8 mouse cellular contexts compared by ENCODE assay signal in genomic region chr10:17721602-17722121, GRCm38 (mm10). TPM values are rescaled to one million over a fixed set of nuclear protein-coding genes. Genes with fewer than 3 reads are reported as not detected.
DNase-seq lines count a peak whose midpoint lies in the region; ATAC-seq and TF ChIP-seq lines count a peak whose summit lies in the region.

No protein-coding gene starts in this region.

- intact Hi-C loops in left cerebral cortex, postnatal 25 days (cut with DNase I), result loop anchor here (2.0 to 10.0 kb wide), 10 partner anchors 159 to 1914 kb away; no protein-coding TSS in a partner anchor

- peak overlapping the region; percentile 77 for H3K4me2 ChIP-seq in embryonic facial prominence, embryonic 11.5 days (ENCODE audit: low read depth, low read length)
- peak overlapping the region; percentile 75 for H3K4me2 ChIP-seq in heart, embryonic 15.5 days

- peak overlapping the region; percentile 81 for H3K4me3 ChIP-seq in ES-Bruce4 (ENCODE audit: low read depth, low read length)
- H3K4me3 ChIP-seq in embryonic facial prominence, embryonic 11.5 days (ENCODE audit: low read depth, low read length), result peak overlapping the region; percentile 93
- peak overlapping the region; percentile 91 for H3K4me3 ChIP-seq in heart, embryonic 15.5 days
- H3K4me3 ChIP-seq in midbrain, embryonic 10.5 days, result peak overlapping the region; percentile 98

- peak; percentile 75 for DNase-seq in kidney, adult 9 months
- DNase-seq in kidney, adult 18-20 months, result no peak
- DNase-seq in embryonic facial prominence, embryonic 11.5 days (ENCODE audit: low spot score), result peak; percentile 52
- DNase-seq in left cerebral cortex, postnatal 25 days (ENCODE audit: low spot score in 2 of 2), result peak; percentile 75 to 77
- no peak for DNase-seq in midbrain, embryonic 10.5 days (ENCODE audit: low spot score)
- DNase-seq in yolk sac, embryonic 10.5 days (ENCODE audit: low spot score), result no peak

- no peak for TF ChIP-seq EP300 in ES-Bruce4 (IDR thresholded peaks at IDR 0.05; ENCODE audit: insufficient read depth, low read depth, low read length)

- no peaks in the 10 kb centered on the region for H3K27me3 ChIP-seq in ES-Bruce4 (ENCODE audit: control insufficient read depth, insufficient read depth, low read length, poor library complexity, severe bottlenecking)
- H3K27me3 ChIP-seq in embryonic facial prominence, embryonic 11.5 days (ENCODE audit: control insufficient read depth, insufficient read depth, low read length), result no peaks in the 10 kb centered on the region
- H3K27me3 ChIP-seq in heart, embryonic 15.5 days, result no peaks in the 10 kb centered on the region
- H3K27me3 ChIP-seq in midbrain, embryonic 10.5 days (ENCODE audit: low read depth, poor library complexity, severe bottlenecking), result no peaks in the 10 kb centered on the region

- H3K27ac ChIP-seq in ES-Bruce4 (ENCODE audit: insufficient read depth, low read length), result peak overlapping the region; percentile 27
- peak overlapping the region; percentile 85 for H3K27ac ChIP-seq in embryonic facial prominence, embryonic 11.5 days (replicated peaks; ENCODE audit: low read depth, low read length)
- peak overlapping the region; percentile 100 for H3K27ac ChIP-seq in heart, embryonic 15.5 days
- H3K27ac ChIP-seq in midbrain, embryonic 10.5 days (replicated peaks), result peak overlapping the region; percentile 99

- no peaks in the 10 kb centered on the region for H3K36me3 ChIP-seq in ES-Bruce4 (ENCODE audit: control insufficient read depth, insufficient read depth, low read length, poor library complexity, severe bottlenecking)
- H3K36me3 ChIP-seq in embryonic facial prominence, embryonic 11.5 days (replicated peaks; ENCODE audit: control insufficient read depth, insufficient read depth, low read depth, low read length), result no peaks in the 10 kb centered on the region
- no peaks in the 10 kb centered on the region for H3K36me3 ChIP-seq in heart, embryonic 15.5 days
- peaks cover 20% of the 10 kb centered on the region for H3K36me3 ChIP-seq in midbrain, embryonic 10.5 days

- TF ChIP-seq POLR2A in ES-Bruce4 (IDR thresholded peaks at IDR 0.05; ENCODE audit: insufficient read depth, low read length), result no peak

- H3K9ac ChIP-seq in ES-Bruce4 (ENCODE audit: low read depth, poor library complexity, severe bottlenecking), result peak overlapping the region; percentile 24
- peak overlapping the region; percentile 80 for H3K9ac ChIP-seq in embryonic facial prominence, embryonic 11.5 days (replicated peaks; ENCODE audit: low read length)
- peak overlapping the region; percentile 50 for H3K9ac ChIP-seq in heart, embryonic 15.5 days

- under 1% methylated on average over 21 of the region's 21 CpGs for WGBS in embryonic facial prominence, embryonic 11.5 days
- WGBS in heart, embryonic 15.5 days, result under 1% methylated on average over 21 of the region's 21 CpGs
- under 1% methylated on average over 21 of the region's 21 CpGs for WGBS in midbrain, embryonic 10.5 days

- no peak for TF ChIP-seq CTCF in ES-Bruce4 (IDR thresholded peaks at IDR 0.05; ENCODE audit: low read depth, low read length)

- no peaks in the 10 kb centered on the region for H3K9me3 ChIP-seq in ES-Bruce4 (replicated peaks; ENCODE audit: control insufficient read depth, insufficient read depth, low read length, poor library complexity, severe bottlenecking)
- H3K9me3 ChIP-seq in embryonic facial prominence, embryonic 11.5 days (replicated peaks; ENCODE audit: control insufficient read depth, low read length), result no peaks in the 10 kb centered on the region
- no peaks in the 10 kb centered on the region for H3K9me3 ChIP-seq in heart, embryonic 15.5 days (replicated peaks)
- no peaks in the 10 kb centered on the region for H3K9me3 ChIP-seq in midbrain, embryonic 10.5 days (replicated peaks)

- ATAC-seq in embryonic facial prominence, embryonic 11.5 days (replicated peaks; ENCODE audit: insufficient number of reproducible peaks, low FRiP score, low TSS enrichment, low read depth), result no peak
- ATAC-seq in heart, embryonic 15.5 days (replicated peaks; ENCODE audit: insufficient number of reproducible peaks, insufficient read depth, low FRiP score, low read depth), result no peak

- H3K4me1 ChIP-seq in ES-Bruce4 (ENCODE audit: control insufficient read depth, insufficient read depth, low read length), result no peaks in the 10 kb centered on the region
- no peaks in the 10 kb centered on the region for H3K4me1 ChIP-seq in embryonic facial prominence, embryonic 11.5 days (ENCODE audit: control insufficient read depth, insufficient read depth, low read length)
- peaks cover 17% of the 10 kb centered on the region for H3K4me1 ChIP-seq in heart, embryonic 15.5 days (replicated peaks)
- H3K4me1 ChIP-seq in midbrain, embryonic 10.5 days, result peaks cover 33% of the 10 kb centered on the region

RNA-seq across cellular contexts. Expression of gene Cited2, which starts 1.4 kb away (rescaled TPM):
- polyA plus RNA-seq in ES-Bruce4 (2011; ENCODE audit: insufficient read depth, insufficient read length, low read depth, missing spikeins), result 158 and 174 TPM in 2 replicates
- 50.7 and 51.5 TPM in 2 replicates for polyA plus RNA-seq in embryonic facial prominence, embryonic 11.5 days (2014; fragmentation: Nextera tagmentation; extraction: Ambion mirVana)
- 29.8 and 29.9 TPM in 2 replicates for polyA plus RNA-seq in heart, embryonic 15.5 days (2015; fragmentation: Nextera tagmentation; extraction: Ambion mirVana)
- total RNA-seq in left cerebral cortex, postnatal 25 days (2021), result 10 to 100 TPM; 45.0 to 49.2 TPM
- 59.6 and 60.1 TPM in 2 replicates for polyA plus RNA-seq in midbrain, embryonic 10.5 days (2016; fragmentation: Nextera tagmentation; extraction: Ambion mirVana)

Comparison
In these comparisons a context has a peak if more than half of its experiments do, and no peak if none do; other contexts are left out.
1. DNase-seq: peak in kidney, adult 9 months (single experiment), embryonic facial prominence, embryonic 11.5 days (single experiment) and left cerebral cortex, postnatal 25 days (2 of 2); none in kidney, adult 18-20 months (single experiment), midbrain, embryonic 10.5 days (single experiment) and yolk sac, embryonic 10.5 days (single experiment).
2. H3K27ac ChIP-seq: peak in every context shown above with its lines; median percentile 100 in heart, embryonic 15.5 days; 99 in midbrain, embryonic 10.5 days; 85 in embryonic facial prominence, embryonic 11.5 days; 27 in ES-Bruce4.
3. H3K9ac ChIP-seq: peak in every context shown above with its lines; median percentile 80 in embryonic facial prominence, embryonic 11.5 days; 50 in heart, embryonic 15.5 days; 24 in ES-Bruce4.
4. Peak in every context shown above with its lines, with median percentiles within 50 percentile points of each other: H3K4me3 ChIP-seq.